Mouse (Mus musculus): Measurements from ENCODE around the gene Gm20219.
A peak's percentile ranks its signal among the peaks of the same experiment; 100 is the strongest.

The Gm20219 gene

GRCm38 (mm10) chr17:56554122-56554551 lies at the start of gene Gm20219:
TSS of gene Gm20219 (minus strand) at chr17:56554387.
- no peak for DNase-seq (ENCODE audit: low spot score)

- DNase-seq (ENCODE audit: low spot score): no peak
Observed at GRCm38 (mm10) chr17:56604070-56604380, 49.8 kb upstream of the Gm20219 start.

- DNase-seq (ENCODE audit: low spot score): no peak
Observed at GRCm38 (mm10) chr17:56603186-56604069, 49.2 kb upstream of the Gm20219 start.

- no peak for DNase-seq (ENCODE audit: low spot score)
Observed at GRCm38 (mm10) chr17:56593527-56594271, 39.5 kb upstream of the Gm20219 start.

GRCm38 (mm10) chr17:56592553-56592952 lies 38.4 kb upstream of the Gm20219 start:
- DNase-seq (ENCODE audit: low spot score): no peak

- DNase-seq (ENCODE audit: low spot score): no peak
Observed at GRCm38 (mm10) chr17:56588921-56589320, 34.7 kb upstream of the Gm20219 start.

GRCm38 (mm10) chr17:56587773-56588172 lies 33.6 kb upstream of the Gm20219 start:
- DNase-seq (ENCODE audit: low spot score): no peak

GRCm38 (mm10) chr17:56585171-56585821 lies 31.1 kb upstream of the Gm20219 start:
- DNase-seq (ENCODE audit: low spot score): peak; percentile 76

- DNase-seq (ENCODE audit: low spot score): peak; percentile 100
Observed at GRCm38 (mm10) chr17:56584257-56585130, 30.3 kb upstream of the Gm20219 start, which contains the start of the genes Safb2 and Safb. TSS of gene Safb2 (minus strand) at chr17:56584585. TSS of gene Safb (plus strand) at chr17:56584825.

- peak; percentile 76 for DNase-seq (ENCODE audit: low spot score)
Observed at GRCm38 (mm10) chr17:56583611-56584256, 29.5 kb upstream of the Gm20219 start.

- DNase-seq (ENCODE audit: low spot score): no peak
Observed at GRCm38 (mm10) chr17:56583071-56583470, 28.9 kb upstream of the Gm20219 start.

GRCm38 (mm10) chr17:56572939-56573338 lies 18.8 kb upstream of the Gm20219 start:
- DNase-seq (ENCODE audit: low spot score): no peak

- DNase-seq (ENCODE audit: low spot score): no peak
Observed at GRCm38 (mm10) chr17:56572154-56572553, 18.0 kb upstream of the Gm20219 start.

GRCm38 (mm10) chr17:56570287-56570686 lies 16.1 kb upstream of the Gm20219 start:
- no peak for DNase-seq (ENCODE audit: low spot score)

GRCm38 (mm10) chr17:56567370-56567769 lies 13.2 kb upstream of the Gm20219 start:
- no peak for DNase-seq (ENCODE audit: low spot score)

- DNase-seq (ENCODE audit: low spot score): no peak
Observed at GRCm38 (mm10) chr17:56566918-56567317, 12.7 kb upstream of the Gm20219 start.

- no peak for DNase-seq (ENCODE audit: low spot score)
Observed at GRCm38 (mm10) chr17:56566293-56566692, 12.1 kb upstream of the Gm20219 start.

- no peak for DNase-seq (ENCODE audit: low spot score)
Observed at GRCm38 (mm10) chr17:56561866-56562265, 7.7 kb upstream of the Gm20219 start.

GRCm38 (mm10) chr17:56560131-56560530 lies 5.9 kb upstream of the Gm20219 start:
- DNase-seq (ENCODE audit: low spot score): no peak

GRCm38 (mm10) chr17:56559386-56559785 lies 5.2 kb upstream of the Gm20219 start:
- no peak for DNase-seq (ENCODE audit: low spot score)

GRCm38 (mm10) chr17:56558448-56558847 lies 4.3 kb upstream of the Gm20219 start:
- DNase-seq (ENCODE audit: low spot score): no peak
